Mouse (Mus musculus): ENCODE measurements around the gene Prcd.
"Not testable (repeated sequence)": the region's sequence is repeated elsewhere in the genome, so short reads cannot be mapped to it uniquely, and the experiment has no call there.

Prcd gene

GRCm38 (mm10) chr11:116667012-116667411 is 13.7 kb downstream of the Prcd start:
- not testable (repeated sequence) for DNase-seq (ENCODE audit: inconsistent age in 2 of 2, low spot score in 1 of 2)

GRCm38 (mm10) chr11:116667930-116668329 is 14.6 kb downstream of the Prcd start:
- DNase-seq (ENCODE audit: inconsistent age in 2 of 2, low spot score in 1 of 2), result no peak

- peak; percentile 81 to 90 for DNase-seq (ENCODE audit: inconsistent age in 2 of 2, low spot score in 1 of 2)
Measured at GRCm38 (mm10) chr11:116668381-116668825, 15.1 kb downstream of the Prcd start.

- DNase-seq (ENCODE audit: inconsistent age in 2 of 2, low spot score in 1 of 2), result peak in 1 of 2 experiments; percentile 75
Measured at GRCm38 (mm10) chr11:116668839-116669238, 15.5 kb downstream of the Prcd start.

GRCm38 (mm10) chr11:116669316-116669715 is 16.0 kb downstream of the Prcd start:
- DNase-seq (ENCODE audit: inconsistent age in 2 of 2, low spot score in 1 of 2), result peak in 1 of 2 experiments; percentile 30

GRCm38 (mm10) chr11:116669787-116670365 is 16.5 kb downstream of the Prcd start:
- DNase-seq (ENCODE audit: inconsistent age in 2 of 2, low spot score in 1 of 2), result no peak

- no peak for DNase-seq (ENCODE audit: inconsistent age in 2 of 2, low spot score in 1 of 2)
Measured at GRCm38 (mm10) chr11:116670386-116670785, 17.1 kb downstream of the Prcd start.

GRCm38 (mm10) chr11:116671112-116671844 is 17.9 kb downstream of the Prcd start:
- DNase-seq (ENCODE audit: inconsistent age in 2 of 2, low spot score in 1 of 2), result peak; percentile 97 to 100

- DNase-seq (ENCODE audit: inconsistent age in 2 of 2, low spot score in 1 of 2), result no peak
Measured at GRCm38 (mm10) chr11:116671845-116672434, 18.6 kb downstream of the Prcd start.

GRCm38 (mm10) chr11:116672595-116672994 is 19.3 kb downstream of the Prcd start:
- no peak for DNase-seq (ENCODE audit: inconsistent age in 2 of 2, low spot score in 1 of 2)

GRCm38 (mm10) chr11:116673410-116673809 is 20.1 kb downstream of the Prcd start:
- DNase-seq (ENCODE audit: inconsistent age in 2 of 2, low spot score in 1 of 2), result peak in 1 of 2 experiments; percentile 73

GRCm38 (mm10) chr11:116674616-116675379 is 21.5 kb downstream of the Prcd start:
- peak; percentile 79 to 87 for DNase-seq (ENCODE audit: inconsistent age in 2 of 2, low spot score in 1 of 2)

GRCm38 (mm10) chr11:116675429-116675828 is 22.1 kb downstream of the Prcd start:
- DNase-seq (ENCODE audit: inconsistent age in 2 of 2, low spot score in 1 of 2), result peak; percentile 85 to 91

- peak; percentile 14 to 43 for DNase-seq (ENCODE audit: inconsistent age in 2 of 2, low spot score in 1 of 2)
Measured at GRCm38 (mm10) chr11:116676175-116676976, 23.0 kb downstream of the Prcd start.

- peak; percentile 50 to 77 for DNase-seq (ENCODE audit: inconsistent age in 2 of 2, low spot score in 1 of 2)
Measured at GRCm38 (mm10) chr11:116677711-116678441, 24.5 kb downstream of the Prcd start.

- peak; percentile 19 to 31 for DNase-seq (ENCODE audit: inconsistent age in 2 of 2, low spot score in 1 of 2)
Measured at GRCm38 (mm10) chr11:116679148-116679547, 25.8 kb downstream of the Prcd start.

- peak in 1 of 2 experiments; percentile 11 for DNase-seq (ENCODE audit: inconsistent age in 2 of 2, low spot score in 1 of 2)
Measured at GRCm38 (mm10) chr11:116680321-116681091, 27.2 kb downstream of the Prcd start.

- peak; percentile 12 to 36 for DNase-seq (ENCODE audit: inconsistent age in 2 of 2, low spot score in 1 of 2)
Measured at GRCm38 (mm10) chr11:116681147-116681546, 27.8 kb downstream of the Prcd start.

All from adrenal gland, adult (tissue).